Mouse (Mus musculus): ENCODE data around the gene Trim27. TPM values are rescaled to one million over a fixed set of nuclear protein-coding genes. Genes with fewer than 3 reads are reported as not detected.

Gene Trim27
- polyA plus RNA-seq, 1 experiment from 2014 or later = 89.7 TPM

Other genes starting within 250 kb of the Trim27 start
- not detected in 2 replicates for gene Olfr1370, start 104.5 kb upstream of the Trim27 start, polyA plus RNA-seq (2015; fragmentation: Nextera tagmentation; extraction: Ambion mirVana)
- gene Olfr1369-ps1, start 68.0 kb upstream of the Trim27 start, polyA plus RNA-seq (2015; fragmentation: Nextera tagmentation; extraction: Ambion mirVana) = not detected in 2 replicates
- not detected in 2 replicates for gene Olfr263, start 49.8 kb upstream of the Trim27 start, polyA plus RNA-seq (2015; fragmentation: Nextera tagmentation; extraction: Ambion mirVana)
- not detected in 2 replicates for gene Olfr1368, start 33.6 kb upstream of the Trim27 start, polyA plus RNA-seq (2015; fragmentation: Nextera tagmentation; extraction: Ambion mirVana)
- gene Gpx5, start 113.3 kb downstream of the Trim27 start, polyA plus RNA-seq (2015; fragmentation: Nextera tagmentation; extraction: Ambion mirVana) = not detected in 2 replicates
- gene Gpx6, start 132.7 kb downstream of the Trim27 start, polyA plus RNA-seq (2015; fragmentation: Nextera tagmentation; extraction: Ambion mirVana) = not detected in 2 replicates
- not detected in 2 replicates for gene Olfr1367, start 167.5 kb downstream of the Trim27 start, polyA plus RNA-seq (2015; fragmentation: Nextera tagmentation; extraction: Ambion mirVana)
- 15.5 and 16.1 TPM in 2 replicates for gene Zscan12, start 183.4 kb downstream of the Trim27 start, polyA plus RNA-seq (2015; fragmentation: Nextera tagmentation; extraction: Ambion mirVana)
- gene Zkscan3, start 223.3 kb downstream of the Trim27 start, polyA plus RNA-seq (2015; fragmentation: Nextera tagmentation; extraction: Ambion mirVana) = 92.6 and 93.3 TPM in 2 replicates

All from forebrain, embryonic 16.5 days (tissue).